Mouse (Mus musculus): ENCODE results near the gene Mettl5. TPM values are rescaled to one million over a fixed set of nuclear protein-coding genes. Genes with fewer than 3 reads are reported as not detected.

The Mettl5 gene
- polyA plus RNA-seq, 1 experiment, result 19.4 TPM

DNA sequence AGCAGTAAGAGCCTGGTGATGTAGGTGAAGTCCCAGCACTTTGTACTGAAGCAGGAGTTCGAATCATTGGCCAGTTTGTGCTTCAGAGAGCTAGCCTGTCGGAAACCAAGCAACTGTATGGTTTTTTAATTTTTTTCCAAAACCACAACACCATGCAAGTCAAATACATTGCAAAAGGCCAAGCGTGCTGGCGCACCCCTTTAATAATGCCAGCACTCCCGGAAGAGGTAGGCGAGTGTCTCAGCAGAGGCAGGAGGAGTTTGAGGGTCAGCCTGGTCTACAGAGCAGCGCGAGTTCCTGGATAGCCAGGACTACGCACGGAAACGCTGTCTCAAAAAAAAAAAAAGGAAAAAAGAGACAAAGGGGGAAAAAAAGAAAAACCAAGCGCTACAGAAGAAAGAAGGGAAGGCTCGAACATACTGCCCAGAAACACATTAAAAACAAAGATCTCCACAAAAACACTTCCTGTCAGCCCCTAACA lies 24.4 kb downstream of the Mettl5 start:
- peak overlapping the region; percentile 91 for H3K27ac ChIP-seq (ENCODE audit: insufficient read depth, low read depth, low read length)
- peak overlapping the region; percentile 99 for H3K4me3 ChIP-seq (ENCODE audit: insufficient read depth, low read length)
- H3K4me1 ChIP-seq (ENCODE audit: control insufficient read depth, insufficient read depth, low read length), result peaks cover 9% of the 10 kb centered on the region; the same call in 1 of the 2 replicates
- TF ChIP-seq CTCF (IDR thresholded peaks at IDR 0.05; ENCODE audit: low read depth, low read length) (no peak), POLR2A (IDR thresholded peaks at IDR 0.05; ENCODE audit: borderline replicate concordance, low read depth, low read length) (no peak)

- Histone ChIP-seq H3K27ac (ENCODE audit: insufficient read depth, low read depth, low read length) (no peak overlapping the region), H3K4me1 (ENCODE audit: control insufficient read depth, insufficient read depth, low read length) (peaks cover 5% of the 10 kb centered on the region; the same call in 1 of the 2 replicates), H3K4me3 (ENCODE audit: insufficient read depth, low read length) (no peak overlapping the region)
- TF ChIP-seq POLR2A (IDR thresholded peaks at IDR 0.05; ENCODE audit: borderline replicate concordance, low read depth, low read length), result no peak
- peak; percentile 18; the same call in 1 of the 2 replicates for TF ChIP-seq CTCF (IDR thresholded peaks at IDR 0.05; ENCODE audit: low read depth, low read length)
Observed at GRCm38 (mm10) chr2:69857882-69858281, 27.5 kb downstream of the Mettl5 start.

GRCm38 (mm10) chr2:69856392-69856791 lies 29.0 kb downstream of the Mettl5 start:
- Histone ChIP-seq H3K27ac (ENCODE audit: insufficient read depth, low read depth, low read length) (no peak overlapping the region), H3K4me3 (ENCODE audit: insufficient read depth, low read length) (no peak overlapping the region), H3K4me1 (ENCODE audit: control insufficient read depth, insufficient read depth, low read length) (peaks cover 5% of the 10 kb centered on the region; the same call in 1 of the 2 replicates)
- TF ChIP-seq CTCF (IDR thresholded peaks at IDR 0.05; ENCODE audit: low read depth, low read length) (no peak), POLR2A (IDR thresholded peaks at IDR 0.05; ENCODE audit: borderline replicate concordance, low read depth, low read length) (no peak)

- no peak overlapping the region for H3K4me3 ChIP-seq (ENCODE audit: insufficient read depth, low read length)
- H3K4me1 ChIP-seq (ENCODE audit: control insufficient read depth, insufficient read depth, low read length), result peaks cover 14% of the 10 kb centered on the region
- TF ChIP-seq POLR2A (IDR thresholded peaks at IDR 0.05; ENCODE audit: borderline replicate concordance, low read depth, low read length) (no peak), CTCF (IDR thresholded peaks at IDR 0.05; ENCODE audit: low read depth, low read length) (no peak)
- no peak overlapping the region for H3K27ac ChIP-seq (ENCODE audit: insufficient read depth, low read depth, low read length)
Observed at GRCm38 (mm10) chr2:69851427-69852058, 33.9 kb downstream of the Mettl5 start.

DNA sequence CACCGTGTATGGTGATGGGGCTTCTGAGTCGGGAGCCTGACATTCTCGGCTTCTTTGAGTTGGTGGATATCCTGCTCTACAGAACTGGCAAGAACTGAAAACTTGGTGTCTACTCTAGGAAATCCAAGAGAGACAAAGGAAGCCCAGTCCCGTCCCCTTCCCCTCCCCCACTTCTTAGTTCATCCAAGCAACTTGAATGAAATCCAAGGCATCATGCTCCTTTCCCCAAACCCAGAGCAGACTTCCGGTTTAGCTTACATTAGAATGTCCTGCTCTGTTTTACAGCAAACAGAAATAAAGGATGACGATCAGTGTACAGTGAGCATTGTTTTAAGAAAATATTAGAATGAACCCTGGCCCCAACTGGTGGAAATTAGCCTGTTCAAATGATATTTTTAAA lies 36.2 kb downstream of the Mettl5 start:
- H3K4me3 ChIP-seq (ENCODE audit: insufficient read depth, low read length), result no peak overlapping the region; the same call in 1 of the 2 replicates
- H3K27ac ChIP-seq (ENCODE audit: insufficient read depth, low read depth, low read length), result peak overlapping the region; percentile 69
- peaks cover 13% of the 10 kb centered on the region for H3K4me1 ChIP-seq (ENCODE audit: control insufficient read depth, insufficient read depth, low read length)
- TF ChIP-seq POLR2A (IDR thresholded peaks at IDR 0.05; ENCODE audit: borderline replicate concordance, low read depth, low read length) (no peak), CTCF (IDR thresholded peaks at IDR 0.05; ENCODE audit: low read depth, low read length) (no peak)

- H3K4me1 ChIP-seq (ENCODE audit: control insufficient read depth, insufficient read depth, low read length), result no peaks in the 10 kb centered on the region
- no peak for TF ChIP-seq CTCF (IDR thresholded peaks at IDR 0.05; ENCODE audit: low read depth, low read length)
- TF ChIP-seq POLR2A (IDR thresholded peaks at IDR 0.05; ENCODE audit: borderline replicate concordance, low read depth, low read length), result no peak
- no peak overlapping the region for H3K27ac ChIP-seq (ENCODE audit: insufficient read depth, low read depth, low read length)
- H3K4me3 ChIP-seq (ENCODE audit: insufficient read depth, low read length), result no peak overlapping the region
Observed at GRCm38 (mm10) chr2:69840261-69840660, 45.2 kb downstream of the Mettl5 start.

GRCm38 (mm10) chr2:69838707-69839106 lies 46.7 kb downstream of the Mettl5 start:
- TF ChIP-seq CTCF (IDR thresholded peaks at IDR 0.05; ENCODE audit: low read depth, low read length) (no peak), POLR2A (IDR thresholded peaks at IDR 0.05; ENCODE audit: borderline replicate concordance, low read depth, low read length) (no peak)
- Histone ChIP-seq H3K27ac (ENCODE audit: insufficient read depth, low read depth, low read length) (no peak overlapping the region), H3K4me3 (ENCODE audit: insufficient read depth, low read length) (no peak overlapping the region), H3K4me1 (ENCODE audit: control insufficient read depth, insufficient read depth, low read length) (no peaks in the 10 kb centered on the region)

- no peaks in the 10 kb centered on the region for H3K4me1 ChIP-seq (ENCODE audit: control insufficient read depth, insufficient read depth, low read length)
- no peak overlapping the region for H3K27ac ChIP-seq (ENCODE audit: insufficient read depth, low read depth, low read length)
- TF ChIP-seq CTCF (IDR thresholded peaks at IDR 0.05; ENCODE audit: low read depth, low read length) (no peak), POLR2A (IDR thresholded peaks at IDR 0.05; ENCODE audit: borderline replicate concordance, low read depth, low read length) (no peak)
- H3K4me3 ChIP-seq (ENCODE audit: insufficient read depth, low read length), result no peak overlapping the region
Observed at GRCm38 (mm10) chr2:69837996-69838395, 47.4 kb downstream of the Mettl5 start.

DNA sequence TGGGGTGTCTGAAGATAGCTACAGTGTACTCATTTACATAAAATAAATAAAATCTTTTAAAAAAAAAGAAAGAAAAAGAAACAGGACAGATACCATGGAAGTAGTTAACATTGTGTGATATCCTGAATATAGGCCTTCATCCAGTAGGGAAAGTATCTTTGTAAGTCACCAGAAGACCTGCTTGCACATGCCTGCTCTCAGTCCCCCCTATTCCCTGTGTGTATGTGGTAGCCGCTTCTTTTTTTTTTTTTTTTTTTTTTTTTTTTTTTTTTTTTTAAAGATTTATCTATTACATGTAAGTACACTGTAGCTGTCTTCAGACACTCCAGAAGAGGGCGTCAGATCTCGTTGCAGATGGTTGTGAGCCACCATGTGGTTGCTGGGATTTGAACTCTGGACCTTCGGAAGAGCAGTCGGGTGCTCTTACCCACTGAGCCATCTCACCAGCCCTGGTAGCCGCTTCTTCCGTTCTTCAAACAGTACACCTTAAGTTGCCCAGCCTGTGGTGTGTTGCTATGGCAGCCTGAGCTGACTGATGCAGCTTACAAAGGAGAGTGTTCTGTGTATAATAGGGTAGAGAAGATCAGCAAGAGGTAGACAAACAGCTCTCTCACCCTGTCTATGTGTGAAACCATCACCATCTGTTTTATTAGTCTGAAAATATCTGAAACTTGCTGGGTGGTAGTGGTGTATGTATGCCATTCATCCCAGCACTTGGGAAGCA lies 48.0 kb downstream of the Mettl5 start:
- Histone ChIP-seq H3K4me1 (ENCODE audit: control insufficient read depth, insufficient read depth, low read length) (no peaks in the 10 kb centered on the region), H3K4me3 (ENCODE audit: insufficient read depth, low read length) (no peak overlapping the region), H3K27ac (ENCODE audit: insufficient read depth, low read depth, low read length) (no peak overlapping the region)
- no peak for TF ChIP-seq CTCF (IDR thresholded peaks at IDR 0.05; ENCODE audit: low read depth, low read length)
- no peak for TF ChIP-seq POLR2A (IDR thresholded peaks at IDR 0.05; ENCODE audit: borderline replicate concordance, low read depth, low read length)

GRCm38 (mm10) chr2:69830116-69830515 lies 55.3 kb downstream of the Mettl5 start:
- Histone ChIP-seq H3K4me1 (ENCODE audit: control insufficient read depth, insufficient read depth, low read length) (no peaks in the 10 kb centered on the region), H3K4me3 (ENCODE audit: insufficient read depth, low read length) (no peak overlapping the region), H3K27ac (ENCODE audit: insufficient read depth, low read depth, low read length) (no peak overlapping the region)
- TF ChIP-seq CTCF (IDR thresholded peaks at IDR 0.05; ENCODE audit: low read depth, low read length) (no peak), POLR2A (IDR thresholded peaks at IDR 0.05; ENCODE audit: borderline replicate concordance, low read depth, low read length) (no peak)
